Mouse (Mus musculus) kidney, embryonic 15.5 days (tissue): ENCODE results near the gene Tcl1. TPM values are rescaled to one million over a fixed set of nuclear protein-coding genes. Genes with fewer than 3 reads are reported as not detected.
"Not testable (repeated sequence)": the region's sequence is repeated elsewhere in the genome, so short reads cannot be mapped to it uniquely, and the experiment has no call there.

Experiments used
- ATAC-seq: fragments of 200-750 bp; cut with Nextera tagmentation; replicated peaks from 2 replicates; pipeline ENCODE4 v1.8.0; 2017; ENCODE audit warnings: moderate TSS enrichment; ENCODE audit not compliant: low FRiP score
- H3K27ac ChIP-seq: fragments of 300-500 bp; sonication (generic); 2 replicates; pipeline ENCODE4 v1.5.1; 2015; ENCODE audit warnings: mild to moderate bottlenecking, inconsistent platforms
- H3K27me3 ChIP-seq: fragments of 300-500 bp; sonication (generic); 2 replicates; pipeline ENCODE4 v1.6.1; 2015; ENCODE audit warnings: inconsistent platforms
- H3K36me3 ChIP-seq: fragments of 300-500 bp; sonication (generic); 2 replicates; pipeline ENCODE4 v1.6.1; 2015; ENCODE audit warnings: inconsistent platforms
- H3K4me1 ChIP-seq: fragments of 300-500 bp; sonication (generic); 2 replicates; pipeline ENCODE4 v1.6.1; 2015; ENCODE audit warnings: inconsistent platforms
- H3K4me2 ChIP-seq: fragments of 300-500 bp; sonication (generic); 2 replicates; pipeline ENCODE4 v1.6.1; 2015; ENCODE audit warnings: moderate library complexity, mild to moderate bottlenecking, inconsistent platforms
- H3K4me3 ChIP-seq: fragments of 300-500 bp; sonication (generic); replicated peaks from 2 replicates; pipeline ENCODE4 v1.5.1; 2015; ENCODE audit warnings: mild to moderate bottlenecking, inconsistent platforms
- H3K9ac ChIP-seq: fragments of 300-500 bp; sonication (generic); 2 replicates; pipeline ENCODE4 v1.6.1; 2015; ENCODE audit warnings: mild to moderate bottlenecking, inconsistent platforms
- H3K9me3 ChIP-seq: fragments of 300-500 bp; sonication (generic); replicated peaks from 2 replicates; pipeline ENCODE4 v1.6.1; 2016; ENCODE audit warnings: inconsistent platforms
- WGBS: fragments of 180-500 bp; shearing (Covaris S2); methylation state at CpG from one replicate; pipeline ENCODE4 v1.1.7; 2015; ENCODE audit warnings: mixed read lengths; 5-methylcytosine and 5-hydroxymethylcytosine counted together
- polyA plus RNA-seq: library from polyadenylated mRNA; unstranded; fragments of >200 nt; fragmentation: Nextera tagmentation; extraction: Ambion mirVana; gene quantifications from 2 replicates; pipeline ENCODE4 v1.2.1, GENCODE M21; 2015

The Tcl1 gene
- polyA plus RNA-seq, 1 experiment from 2014 or later, result not detected

DNA sequence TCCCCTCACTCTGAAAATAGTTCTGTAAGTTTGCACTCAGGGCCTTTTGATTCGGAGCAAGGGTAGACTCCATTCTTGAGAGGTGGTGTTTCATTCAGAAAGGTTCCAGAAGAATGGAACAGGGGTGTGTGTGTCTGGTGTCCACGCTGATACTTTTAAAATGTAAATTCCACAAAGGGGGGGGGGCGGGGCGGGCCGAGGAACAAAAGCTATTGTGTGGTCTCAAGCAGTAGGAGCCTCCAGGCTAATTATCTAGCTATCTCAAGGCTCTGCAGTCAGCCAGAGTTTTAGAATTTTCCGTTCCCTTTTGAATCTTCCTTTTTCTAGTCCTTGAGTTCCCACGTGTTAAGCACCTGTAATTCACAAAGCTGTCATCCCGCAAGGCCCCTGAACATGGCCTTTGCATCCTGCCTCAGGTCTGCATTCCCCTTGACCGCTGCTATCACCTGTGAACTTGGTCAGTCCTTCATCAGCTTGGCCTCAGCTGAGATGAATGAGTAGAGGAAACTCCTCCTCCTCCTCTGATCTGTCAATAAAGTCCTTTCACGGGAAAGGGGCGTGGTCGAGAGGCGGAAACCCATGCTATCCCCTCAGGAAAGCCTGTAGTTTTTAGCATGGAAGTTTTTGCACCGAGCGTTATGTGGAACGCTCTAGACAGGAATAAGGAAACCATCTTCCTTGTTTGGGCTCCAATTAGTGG lies 2.2 kb upstream of the Tcl1 start:
- H3K4me3 ChIP-seq, result no peak overlapping the region
- H3K27me3 ChIP-seq, result no peaks in the 10 kb centered on the region
- H3K9me3 ChIP-seq, result no peaks in the 10 kb centered on the region
- no peaks in the 10 kb centered on the region for H3K4me1 ChIP-seq
- ATAC-seq, result no peak
- WGBS, result 55% methylated on average over 16 of the region's 16 CpGs
- H3K9ac ChIP-seq, result no peak overlapping the region
- H3K4me2 ChIP-seq, result no peak overlapping the region
- H3K27ac ChIP-seq, result no peak overlapping the region
- no peaks in the 10 kb centered on the region for H3K36me3 ChIP-seq

GRCm38 (mm10) chr12:105217101-105217760 lies 5.4 kb downstream of the Tcl1 start:
- H3K4me2 ChIP-seq, result no peak overlapping the region
- H3K27ac ChIP-seq, result no peak overlapping the region
- no peak for ATAC-seq
- H3K27me3 ChIP-seq, result no peaks in the 10 kb centered on the region
- no peak overlapping the region for H3K4me3 ChIP-seq
- no peaks in the 10 kb centered on the region for H3K9me3 ChIP-seq
- 87% methylated on average over 7 of the region's 7 CpGs for WGBS
- H3K4me1 ChIP-seq, result no peaks in the 10 kb centered on the region
- no peak overlapping the region for H3K9ac ChIP-seq
- H3K36me3 ChIP-seq, result no peaks in the 10 kb centered on the region

DNA sequence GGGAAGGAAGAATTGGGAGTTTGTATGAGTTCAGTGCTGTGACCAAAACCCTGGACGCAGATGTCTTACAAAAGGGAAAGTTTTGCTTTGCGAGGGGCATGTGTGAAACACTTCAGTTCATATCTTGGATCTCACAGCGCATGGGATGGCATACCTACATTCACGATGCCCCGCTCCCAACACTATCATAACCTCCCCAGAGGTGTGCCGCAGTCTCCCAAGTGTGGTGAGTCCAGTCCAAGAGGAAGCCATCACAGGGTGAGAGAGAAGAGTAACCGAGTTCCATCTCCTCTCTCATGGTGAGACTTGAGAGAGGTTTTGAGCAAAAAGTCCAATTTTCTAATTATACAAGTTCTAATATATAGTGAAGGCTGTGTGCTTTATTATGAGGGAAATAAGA lies 13.4 kb downstream of the Tcl1 start:
- H3K27me3 ChIP-seq, result no peaks in the 10 kb centered on the region
- H3K4me1 ChIP-seq, result no peaks in the 10 kb centered on the region
- H3K4me2 ChIP-seq, result no peak overlapping the region
- no peak overlapping the region for H3K9ac ChIP-seq
- 91% methylated on average over 7 of the region's 7 CpGs for WGBS
- no peaks in the 10 kb centered on the region for H3K36me3 ChIP-seq
- H3K27ac ChIP-seq, result no peak overlapping the region
- ATAC-seq, result no peak
- H3K9me3 ChIP-seq, result no peaks in the 10 kb centered on the region
- no peak overlapping the region for H3K4me3 ChIP-seq

DNA sequence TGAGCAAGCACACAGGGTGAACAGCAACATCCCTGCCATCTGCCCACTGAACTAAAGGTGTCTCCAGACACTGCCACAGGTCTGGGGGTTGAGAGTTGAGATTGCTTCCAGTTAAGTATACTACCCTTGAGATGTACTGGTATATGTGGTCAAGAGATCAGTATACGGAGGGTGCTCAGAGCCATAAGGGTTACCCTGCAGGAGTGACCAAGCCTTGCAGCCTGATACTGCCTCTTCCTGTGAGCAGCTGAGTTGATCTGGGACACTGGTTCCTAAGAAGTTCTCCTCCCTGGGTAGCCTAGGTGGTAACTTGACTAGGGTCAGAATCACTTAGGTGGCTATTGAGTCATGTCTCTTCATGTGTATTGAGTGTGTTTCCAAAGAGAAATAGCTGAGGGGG lies 14.2 kb downstream of the Tcl1 start:
- no peak overlapping the region for H3K4me2 ChIP-seq

DNA sequence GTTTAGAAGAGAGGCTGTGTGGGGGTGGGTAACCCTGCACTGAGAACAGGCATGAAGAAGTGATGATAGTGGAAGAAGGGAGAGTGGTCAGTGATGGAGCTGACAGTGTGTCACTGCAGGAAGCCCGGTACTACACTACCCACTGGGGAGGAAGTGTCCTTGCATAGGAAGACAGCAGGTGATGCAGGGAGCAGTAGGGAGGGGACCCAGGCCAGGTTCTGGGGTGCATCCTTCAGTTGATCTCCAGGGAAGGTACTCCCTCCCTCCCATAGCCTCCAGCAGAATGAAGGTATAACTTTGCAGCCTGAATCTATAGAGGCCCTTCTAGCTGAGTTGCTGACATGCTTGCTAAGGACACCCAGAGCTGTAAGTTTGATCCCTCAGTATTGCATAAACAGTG lies 15.5 kb downstream of the Tcl1 start:
- Histone ChIP-seq H3K9me3 (no peaks in the 10 kb centered on the region), H3K4me1 (no peaks in the 10 kb centered on the region), H3K36me3 (no peaks in the 10 kb centered on the region), H3K27ac (no peak overlapping the region), H3K4me3 (no peak overlapping the region), H3K4me2 (no peak overlapping the region), H3K9ac (no peak overlapping the region), H3K27me3 (no peaks in the 10 kb centered on the region)
- ATAC-seq, result no peak
- WGBS, result 62% methylated on average over 1 of the region's 1 CpGs

More for the DNA sequence above, 14.2 kb downstream of the Tcl1 start:
- no peaks in the 10 kb centered on the region for H3K36me3 ChIP-seq
- H3K27ac ChIP-seq, result no peak overlapping the region
- no peaks in the 10 kb centered on the region for H3K27me3 ChIP-seq
- no peak overlapping the region for H3K9ac ChIP-seq
- H3K4me1 ChIP-seq, result no peaks in the 10 kb centered on the region
- no peak overlapping the region for H3K4me3 ChIP-seq
- no peaks in the 10 kb centered on the region for H3K9me3 ChIP-seq
- 92% methylated on average over 1 of the region's 1 CpGs for WGBS
- ATAC-seq, result no peak

DNA sequence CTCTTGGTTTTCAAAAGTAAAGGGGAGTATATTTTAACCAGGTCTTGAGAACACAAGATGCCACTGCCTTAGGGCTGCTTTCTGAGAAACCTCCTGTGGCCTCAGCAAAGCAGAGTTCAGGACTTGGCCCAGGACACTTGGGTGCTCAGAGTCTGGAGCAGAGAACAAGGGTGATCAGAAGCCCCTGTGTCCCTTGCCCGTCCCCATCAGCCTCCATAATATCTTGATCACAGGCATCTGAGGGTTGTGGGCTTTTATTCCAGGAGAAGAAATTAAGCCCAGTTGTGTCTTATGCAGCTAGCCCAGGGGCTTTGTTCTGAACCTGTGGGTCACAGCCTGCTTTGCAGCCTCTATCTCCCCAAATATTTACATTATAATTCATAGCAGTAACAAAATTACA lies 20.9 kb downstream of the Tcl1 start, which contains the start of gene Tcl1b4:
Tcl1b4 (plus strand) TSS at position 301 of the 400 bp plus-strand sequence.
- not testable (repeated sequence) for H3K36me3 ChIP-seq, H3K4me3 ChIP-seq, H3K9me3 ChIP-seq, H3K27ac ChIP-seq, H3K27me3 ChIP-seq, H3K4me2 ChIP-seq, H3K9ac ChIP-seq, ATAC-seq, H3K4me1 ChIP-seq
- WGBS, result 75% methylated on average over 1 of the region's 1 CpGs

DNA sequence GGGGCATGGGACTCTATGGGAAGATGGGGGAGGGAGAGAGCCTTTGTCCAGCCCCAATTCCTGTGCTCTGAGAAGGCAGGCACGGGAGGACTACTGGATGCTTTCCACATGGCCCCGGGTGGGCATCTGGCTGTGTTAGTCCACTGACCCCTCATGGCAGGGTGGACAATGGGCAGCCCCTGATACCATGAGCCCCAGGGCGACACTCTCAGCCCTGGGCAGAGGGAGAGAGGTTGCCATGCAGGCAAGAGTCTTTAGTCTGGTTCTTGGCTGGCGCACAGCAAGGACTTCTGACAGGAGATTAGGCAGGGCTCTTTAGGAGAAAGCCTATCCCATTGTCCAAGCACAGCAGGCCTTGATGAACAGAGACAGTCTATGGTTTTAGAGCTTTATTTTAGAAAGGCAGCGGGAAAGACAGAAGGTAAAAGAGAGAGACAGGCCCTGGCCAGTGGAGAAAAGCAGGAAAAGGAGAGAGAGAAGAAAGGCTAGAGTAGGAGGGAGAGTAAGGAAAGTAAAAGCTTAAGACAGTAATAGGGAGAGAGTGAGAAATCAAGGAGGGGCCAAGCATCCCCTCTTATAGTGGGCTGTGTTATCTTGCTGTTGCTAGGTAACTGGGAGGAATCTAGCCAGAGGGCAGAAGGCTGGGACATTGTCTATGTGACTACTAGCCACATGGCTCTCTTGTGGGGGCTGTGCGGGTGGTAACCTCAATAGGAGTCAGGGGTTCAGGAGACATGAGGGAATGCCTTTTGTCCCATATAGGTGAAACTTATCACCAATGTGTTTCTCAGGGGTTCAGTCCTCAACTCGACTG lies 22.7 kb downstream of the Tcl1 start:
- H3K4me2 ChIP-seq, H3K27me3 ChIP-seq, H3K4me1 ChIP-seq, H3K9ac ChIP-seq, ATAC-seq, H3K4me3 ChIP-seq, H3K27ac ChIP-seq, H3K36me3 ChIP-seq, H3K9me3 ChIP-seq: not testable (repeated sequence)
- WGBS, result 66% methylated on average over 7 of the region's 7 CpGs

DNA sequence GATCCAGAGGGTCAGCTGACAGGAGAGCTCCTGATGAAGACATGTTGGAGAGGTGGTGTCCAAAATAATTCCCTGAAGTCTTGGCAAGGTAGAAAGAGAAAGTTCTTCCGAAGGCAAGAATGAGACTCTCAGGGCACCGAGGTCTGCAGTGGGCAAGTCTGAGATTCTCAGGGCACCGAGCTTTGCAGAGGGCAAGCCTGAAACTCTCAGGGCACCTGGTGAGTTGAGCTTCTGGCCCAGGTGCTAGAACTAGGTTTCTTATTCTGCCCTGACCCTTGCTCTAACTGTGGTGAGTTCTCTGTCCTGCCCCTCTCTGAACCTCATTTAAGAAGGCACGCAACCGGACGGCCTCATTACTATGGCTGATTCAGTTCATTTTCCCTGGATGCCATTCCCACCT lies 31.9 kb downstream of the Tcl1 start, which contains the start of gene Tcl1b3:
Tcl1b3 (plus strand) TSS at position 301 of the 400 bp plus-strand sequence.
- not testable (repeated sequence) for H3K27me3 ChIP-seq, H3K36me3 ChIP-seq, H3K4me2 ChIP-seq, H3K9ac ChIP-seq, H3K4me1 ChIP-seq, H3K4me3 ChIP-seq, H3K27ac ChIP-seq, ATAC-seq, H3K9me3 ChIP-seq
- 94% methylated on average over 6 of the region's 6 CpGs for WGBS

- ATAC-seq, result not testable (repeated sequence)
These were observed 33.6 kb downstream of the Tcl1 start for GRCm38 (mm10) chr12:105188980-105189379.

GRCm38 (mm10) chr12:105181040-105181644 lies 41.5 kb downstream of the Tcl1 start:
- not testable (repeated sequence) for H3K9me3 ChIP-seq, H3K36me3 ChIP-seq, H3K9ac ChIP-seq, H3K4me3 ChIP-seq, H3K27me3 ChIP-seq, H3K4me1 ChIP-seq, ATAC-seq, H3K4me2 ChIP-seq, H3K27ac ChIP-seq
- 60% methylated on average over 4 of the region's 4 CpGs for WGBS

More at GRCm38 (mm10) chr12:105188980-105189379, 33.6 kb downstream of the Tcl1 start:
- not testable (repeated sequence) for H3K4me2 ChIP-seq, H3K27me3 ChIP-seq, H3K27ac ChIP-seq, H3K36me3 ChIP-seq, H3K9me3 ChIP-seq, H3K4me1 ChIP-seq, H3K9ac ChIP-seq, H3K4me3 ChIP-seq
- WGBS, result 53% methylated on average over 2 of the region's 2 CpGs

GRCm38 (mm10) chr12:105176044-105176443 lies 46.5 kb downstream of the Tcl1 start, which contains the start of gene Tcl1b5:
TSS of gene Tcl1b5 (plus strand) at chr12:105176344.
- H3K27ac ChIP-seq, H3K36me3 ChIP-seq, H3K4me3 ChIP-seq, ATAC-seq, H3K9me3 ChIP-seq, H3K27me3 ChIP-seq, H3K9ac ChIP-seq, H3K4me2 ChIP-seq, H3K4me1 ChIP-seq: not testable (repeated sequence)
- WGBS, result 57% methylated on average over 3 of the region's 3 CpGs

DNA sequence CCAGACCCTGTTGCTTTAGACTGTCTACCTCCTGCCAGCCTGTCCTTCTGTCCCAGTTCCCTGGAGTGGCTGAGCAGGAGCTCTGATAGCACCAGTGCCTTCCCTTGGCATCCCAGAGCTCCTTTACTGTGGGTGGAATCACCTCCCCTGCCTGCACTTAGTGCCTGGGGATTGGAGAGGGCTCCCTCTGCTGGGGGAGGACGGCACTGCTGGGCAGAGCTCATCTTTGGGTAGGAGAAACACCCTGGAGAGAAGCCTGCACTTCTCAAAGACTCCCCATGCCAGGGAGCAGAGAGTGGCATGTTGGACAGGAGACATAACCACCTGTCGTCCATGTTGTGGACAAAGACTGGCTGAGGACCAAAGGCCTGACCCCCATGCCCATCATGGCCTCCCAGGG lies 48.3 kb downstream of the Tcl1 start:
- H3K9ac ChIP-seq, H3K27me3 ChIP-seq, H3K27ac ChIP-seq, H3K36me3 ChIP-seq, H3K4me2 ChIP-seq, H3K9me3 ChIP-seq, ATAC-seq, H3K4me1 ChIP-seq, H3K4me3 ChIP-seq: not testable (repeated sequence)
- WGBS, result 37% methylated on average over 2 of the region's 2 CpGs
